Mouse (Mus musculus) stomach, adult 2 months (tissue): ENCODE measurements around the gene Wscd1. TPM values are rescaled to one million over a fixed set of nuclear protein-coding genes. Genes with fewer than 3 reads are reported as not detected.

Experiments
- polyA plus RNA-seq: library from polyadenylated mRNA; depleted of rRNA; stranded (reverse); fragments of >200 nt; gene quantifications from 2 replicates; pipeline ENCODE4 v1.2.3, GENCODE M21; 2012; rRNA removed

Gene Wscd1
- 1.7 and 2.0 TPM in 2 replicates for polyA plus RNA-seq

GRCm38 (mm10) chr11:71749671-71750070 lies at the start of gene Wscd1:
Gene Wscd1 (plus strand): TSS chr11:71749920.

